Mouse (Mus musculus) left cerebral cortex, postnatal 25 days (tissue): ENCODE measurements around the gene Smc1b. TPM values are rescaled to one million over a fixed set of nuclear protein-coding genes. Genes with fewer than 3 reads are reported as not detected.
A peak's percentile ranks its signal among the peaks of the same experiment; 100 is the strongest.
"Not testable (repeated sequence)": the region's sequence is repeated elsewhere in the genome, so short reads cannot be mapped to it uniquely, and the experiment has no call there.

Experiments used
- DNase-seq, 2 experiments: peaks; one replicate each; pipeline ENCODE4 v3.0.0; 2022; ENCODE audit warnings: low spot score in 2 of 2, mixed read lengths in 1 of 2
- intact Hi-C: fragments of 180-260 bp; cut with DNase I; formaldehyde crosslinking; loops from one replicate; pipeline ENCODE4 v1.15.1; 2025
- total RNA-seq, 2 experiments: library from RNA; stranded (reverse); gene quantifications; 2 replicates each; pipeline ENCODE4 v1.2.3; 2021

Gene Smc1b
- total RNA-seq, 2 experiments from 2014 or later, result not detected

DNA sequence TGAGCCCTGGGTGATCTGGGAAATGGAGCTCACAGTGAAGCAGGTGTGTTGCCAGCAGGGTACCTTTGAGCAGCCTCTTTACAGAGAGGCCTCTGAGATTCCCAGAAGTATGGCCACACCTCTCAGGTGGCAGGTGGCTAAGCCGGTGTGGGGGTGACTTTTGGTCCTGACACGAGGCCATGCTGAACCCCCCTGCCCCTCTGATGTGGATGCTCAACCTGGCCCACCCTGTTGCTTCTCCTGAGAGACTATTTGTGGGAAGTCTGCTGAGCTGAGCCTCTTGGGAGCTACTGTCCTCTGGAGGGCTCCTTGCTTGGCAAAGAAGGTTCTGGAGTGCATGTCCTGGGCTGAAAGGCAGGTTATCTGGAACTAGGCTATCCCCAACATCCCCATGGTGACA is 10.7 kb upstream of the Smc1b start:
- no peak for DNase-seq
- intact Hi-C loops, result no loop called here

DNA sequence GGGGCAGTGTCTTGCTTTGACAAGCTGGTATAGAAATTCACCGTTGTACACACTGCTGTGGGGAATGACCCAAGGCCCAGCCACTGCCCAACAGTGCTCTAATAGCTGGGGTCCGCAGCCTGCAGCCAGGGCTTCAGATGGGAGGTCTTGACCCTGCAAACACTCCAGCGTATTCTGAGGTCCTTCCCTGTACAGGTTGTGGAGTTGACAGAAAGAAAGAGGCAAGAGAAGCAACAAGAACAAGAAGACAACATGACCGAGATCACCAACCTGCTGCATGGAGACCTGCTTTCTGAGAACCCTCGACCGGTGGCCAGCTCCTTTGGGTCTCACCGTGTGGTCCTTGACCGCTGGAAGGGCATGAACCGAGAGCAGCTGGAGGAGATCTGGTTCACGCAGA is 9.5 kb upstream of the Smc1b start:
- DNase-seq, result no peak
- intact Hi-C loops, result no loop called here

DNA sequence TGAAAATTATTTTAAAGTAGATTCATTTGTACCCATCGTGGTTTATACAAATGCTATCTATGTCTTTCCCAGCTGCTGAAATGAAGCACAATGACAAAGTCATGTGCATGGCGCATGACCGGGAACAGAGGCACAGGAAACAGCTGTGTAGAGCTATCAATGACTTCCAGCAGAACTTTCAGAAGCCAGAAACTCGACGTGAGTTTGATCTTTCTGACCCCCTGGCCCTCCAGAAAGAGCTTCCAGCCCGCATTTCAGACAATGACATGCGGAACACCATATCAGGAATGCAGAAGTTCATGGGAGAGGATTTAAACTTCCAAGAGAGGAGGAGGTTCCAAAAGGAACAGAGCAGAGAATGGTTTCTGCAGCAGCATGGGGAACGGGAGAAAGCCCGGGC is 3.4 kb upstream of the Smc1b start:
- DNase-seq, result no peak
- intact Hi-C loops, result no loop called here

DNA sequence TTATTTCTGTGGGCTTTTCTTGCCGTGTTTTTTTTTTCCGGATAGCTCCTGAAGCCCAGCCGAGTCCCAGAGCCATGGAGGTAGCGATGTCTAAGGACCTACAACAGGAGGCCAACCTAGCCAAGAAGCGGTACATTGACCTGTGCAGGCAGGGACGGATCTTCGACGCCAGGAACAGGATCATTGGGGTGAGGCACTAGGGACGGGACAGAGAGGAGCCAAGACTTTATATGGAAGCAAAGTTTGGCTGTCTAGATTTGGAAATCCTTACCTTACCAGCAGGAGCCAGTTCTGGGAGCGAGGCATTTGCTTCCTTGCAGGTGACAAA is 393 bp upstream of the Smc1b start:
- DNase-seq, result no peak
- intact Hi-C loops, result no loop called here

DNA sequence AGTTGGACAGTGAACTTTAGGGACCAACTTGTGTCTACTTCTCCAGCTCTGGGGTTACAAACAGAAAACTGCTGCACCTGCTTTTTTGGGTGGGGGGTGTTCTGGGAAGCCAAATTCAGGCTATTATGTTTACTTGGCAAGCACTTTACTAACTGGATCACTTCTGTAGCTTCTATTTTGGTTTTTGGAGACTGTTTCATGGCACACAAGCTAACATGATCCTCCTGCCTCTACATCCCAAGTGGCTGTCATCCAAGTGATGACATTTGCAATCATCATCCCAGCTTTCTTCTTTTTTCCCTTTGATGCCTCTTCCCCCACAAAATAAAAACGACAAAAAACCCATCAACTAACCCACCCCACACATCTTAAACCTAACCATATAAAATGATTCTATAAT is 46.1 kb downstream of the Smc1b start:
- no peak for DNase-seq
- intact Hi-C loops, result no loop called here

DNA sequence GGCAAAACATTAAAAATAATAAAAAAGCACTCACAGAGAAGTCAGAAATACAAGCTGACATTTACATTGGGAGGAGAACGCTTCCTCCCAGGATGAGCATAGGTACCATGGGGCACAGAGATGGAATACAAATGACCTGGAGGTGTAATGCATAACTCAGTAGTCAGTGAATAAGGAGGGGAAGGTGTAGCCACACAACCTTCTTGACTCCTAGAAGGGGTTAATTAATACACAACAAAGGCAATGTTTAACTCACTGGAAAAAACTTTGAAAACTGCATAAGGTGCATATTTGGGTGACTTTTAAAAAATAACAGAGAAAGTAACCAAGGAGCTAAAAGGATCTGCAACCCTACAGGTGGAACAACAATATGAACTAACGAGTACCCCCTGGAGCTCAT is 59.1 kb downstream of the Smc1b start:
- intact Hi-C loops, result loop anchor here (10.0 kb wide), 1 partner anchor 318 kb away; no protein-coding TSS in a partner anchor
- no peak for DNase-seq

DNA sequence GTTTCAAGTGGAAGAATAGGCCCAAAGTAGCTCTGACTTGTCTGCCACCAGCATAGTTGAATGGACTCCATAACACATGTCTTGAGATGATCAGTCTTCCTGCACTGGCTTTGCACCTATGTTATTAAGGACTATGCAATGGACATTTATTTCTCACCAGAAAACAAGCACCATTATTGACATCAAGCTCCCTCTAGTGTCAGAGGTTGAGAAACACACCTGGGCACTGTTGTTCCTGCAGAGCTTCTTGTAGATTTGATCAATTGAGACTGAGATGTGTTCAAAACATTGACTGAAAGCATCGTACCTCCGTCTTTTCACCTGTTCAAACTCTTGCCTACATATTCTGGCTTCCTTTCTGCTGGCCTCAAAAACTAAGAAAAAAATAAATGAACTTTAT is 61.2 kb downstream of the Smc1b start:
- peak; percentile 13 to 64 for DNase-seq
- intact Hi-C loops, result loop anchor here (2.0 to 10.0 kb wide), 2 partner anchors 70 to 316 kb away; no protein-coding TSS in a partner anchor

DNA sequence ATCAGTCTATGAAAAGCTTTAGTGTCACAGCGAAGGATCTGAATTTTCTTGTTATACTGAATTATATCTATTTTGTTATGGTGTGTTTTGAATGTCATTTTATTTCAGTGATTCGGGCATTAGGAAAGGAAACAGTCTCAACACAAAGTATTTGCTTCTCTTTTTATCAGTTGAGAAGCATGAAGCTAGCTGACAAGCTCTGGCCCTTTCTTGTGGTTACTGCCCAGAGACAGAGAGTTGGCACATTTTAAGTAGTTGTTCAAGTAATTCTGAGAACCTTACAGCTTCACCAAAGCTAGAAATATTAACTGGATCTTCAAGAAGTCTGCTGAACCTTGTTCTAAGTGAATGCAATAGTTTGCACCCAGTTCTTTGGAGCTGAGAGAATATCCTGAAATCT is 68.3 kb downstream of the Smc1b start:
- intact Hi-C loops, result no loop called here
- no peak for DNase-seq

DNA sequence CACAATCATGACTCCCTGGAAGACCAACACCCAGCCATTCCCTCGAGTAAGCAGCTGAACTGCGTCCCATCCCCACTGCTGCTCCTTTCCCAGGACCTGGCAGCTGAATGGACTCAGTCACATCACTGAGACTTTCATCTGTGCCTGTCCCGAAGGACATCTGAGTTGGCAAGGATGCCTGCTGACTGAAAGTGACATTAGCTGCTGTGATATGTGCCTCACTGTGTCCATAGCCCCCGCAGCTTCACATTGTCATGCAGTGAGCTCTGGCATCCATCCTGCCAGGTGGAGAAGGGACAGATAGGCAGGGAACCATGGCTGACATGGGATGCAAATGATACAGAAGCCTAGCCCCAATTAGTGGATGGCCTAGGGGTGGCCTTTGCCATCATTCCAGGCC is 76.6 kb downstream of the Smc1b start:
- intact Hi-C loops, result no loop called here
- DNase-seq, result no peak

DNA sequence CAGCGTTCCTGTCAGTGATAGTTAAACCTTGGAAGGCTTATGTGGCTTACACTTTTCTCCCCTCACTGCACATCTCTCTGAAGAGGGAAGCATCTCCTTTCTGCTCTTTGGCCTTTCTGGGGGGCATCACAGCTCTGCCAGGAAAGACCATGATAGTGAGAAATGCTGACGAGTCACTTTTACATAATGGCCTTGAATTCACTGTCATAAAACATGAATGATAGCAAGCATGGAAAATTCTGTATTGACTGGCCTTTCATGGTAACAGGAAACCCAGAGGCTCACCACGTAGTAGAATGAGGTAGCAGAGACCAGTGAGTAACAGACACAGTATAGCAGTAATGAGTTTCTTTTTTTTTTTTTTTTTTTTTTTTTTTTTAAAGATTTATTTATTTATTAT is 77.7 kb downstream of the Smc1b start:
- DNase-seq, result no peak
- intact Hi-C loops, result no loop called here

DNA sequence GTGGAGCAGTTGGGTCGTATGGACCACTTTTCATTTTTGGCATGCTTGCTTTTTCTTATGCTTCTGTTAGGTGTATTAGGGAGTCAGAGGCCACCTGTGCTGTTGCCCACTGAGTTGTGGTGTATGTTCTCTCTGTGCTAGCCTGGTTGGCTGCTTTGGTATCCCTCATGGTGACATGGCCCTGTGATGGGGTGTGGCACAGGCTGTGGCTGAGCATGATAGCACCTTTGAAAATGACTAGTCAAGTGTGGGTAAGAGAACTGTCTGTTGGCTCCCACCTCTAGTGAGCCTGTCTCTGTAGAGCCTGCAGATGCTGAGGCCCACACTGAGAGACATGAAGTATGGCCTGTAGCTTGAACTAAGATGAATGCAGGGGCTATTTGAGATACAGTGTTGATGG is 82.0 kb downstream of the Smc1b start:
- intact Hi-C loops, result no loop called here
- DNase-seq, result no peak

DNA sequence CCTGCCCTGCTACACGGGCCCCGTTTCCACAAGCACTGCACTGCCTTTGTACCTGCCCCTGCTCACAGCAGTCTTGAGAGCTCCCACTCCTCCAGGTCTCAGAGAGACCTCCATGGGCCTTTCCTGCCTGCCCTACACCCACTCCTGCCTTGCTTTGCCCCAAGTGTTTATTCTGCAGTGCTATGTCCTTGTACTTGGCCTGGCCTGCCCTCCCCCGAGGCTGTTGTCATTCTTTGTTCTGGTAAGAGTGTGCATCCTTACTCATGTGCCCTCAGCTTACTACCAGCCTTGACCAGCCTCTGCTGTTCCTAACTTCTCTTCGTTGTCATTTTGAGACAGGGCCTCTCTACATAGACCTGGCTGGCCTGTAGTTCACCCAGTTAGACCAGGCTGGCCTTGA is 83.9 kb downstream of the Smc1b start:
- no peak for DNase-seq
- intact Hi-C loops, result no loop called here

DNA sequence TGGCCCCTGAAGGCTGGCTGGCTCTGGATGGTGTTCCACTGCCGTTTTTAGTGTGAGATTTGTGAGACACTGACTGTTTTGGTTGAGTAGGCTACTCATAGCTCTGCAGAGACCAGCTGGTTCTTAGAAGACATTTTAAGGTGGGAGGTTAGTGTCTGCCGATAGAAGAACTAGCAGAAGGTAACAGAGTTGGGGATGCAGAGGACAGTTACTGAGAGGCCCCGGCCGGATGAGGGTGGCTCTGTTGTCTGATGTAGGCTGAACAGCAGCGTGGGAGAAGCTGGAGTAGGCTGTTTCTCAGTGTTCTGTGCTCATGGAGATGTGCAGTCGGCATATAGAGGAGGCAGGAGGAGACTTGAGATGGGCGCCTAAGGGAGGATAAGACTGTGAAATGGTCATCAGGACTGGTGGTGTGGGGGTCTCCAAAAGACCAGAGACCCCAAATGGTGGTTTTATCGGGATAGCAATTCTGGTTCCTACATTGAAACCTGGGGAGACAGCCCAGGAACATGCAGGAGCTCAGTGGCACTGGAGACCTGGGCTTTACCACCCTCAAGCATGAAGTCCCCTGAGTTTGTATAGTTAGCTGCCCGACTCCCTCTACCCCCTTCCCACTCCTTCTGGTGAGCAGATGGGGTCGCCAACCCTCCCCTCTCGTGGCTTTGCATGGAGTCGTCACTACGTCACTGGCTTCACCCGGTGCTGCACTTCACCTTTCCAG is 85.4 kb downstream of the Smc1b start:
- peak in 1 of 2 experiments; percentile 66 for DNase-seq
- intact Hi-C loops, result no loop called here

DNA sequence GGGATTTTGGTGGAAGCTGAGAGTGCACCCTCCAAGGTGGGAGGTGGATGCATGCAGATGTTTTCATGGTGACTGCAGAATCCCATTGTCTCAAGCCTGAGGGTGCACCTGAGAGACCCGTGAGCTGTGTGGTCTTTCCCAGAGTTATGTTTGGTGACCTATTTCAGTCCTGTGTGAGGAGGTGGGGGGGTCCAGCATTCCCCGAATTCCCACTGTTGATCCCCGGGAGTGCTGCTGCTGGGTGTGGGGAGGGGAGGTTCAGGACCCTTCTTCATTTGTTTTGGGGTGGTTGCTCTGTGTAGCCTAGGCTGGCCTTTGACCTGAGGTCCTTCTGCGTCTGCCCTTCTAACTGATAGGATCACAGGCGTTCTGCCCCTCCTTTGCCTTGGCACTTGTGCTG is 88.0 kb downstream of the Smc1b start:
- DNase-seq, result no peak
- intact Hi-C loops, result no loop called here

DNA sequence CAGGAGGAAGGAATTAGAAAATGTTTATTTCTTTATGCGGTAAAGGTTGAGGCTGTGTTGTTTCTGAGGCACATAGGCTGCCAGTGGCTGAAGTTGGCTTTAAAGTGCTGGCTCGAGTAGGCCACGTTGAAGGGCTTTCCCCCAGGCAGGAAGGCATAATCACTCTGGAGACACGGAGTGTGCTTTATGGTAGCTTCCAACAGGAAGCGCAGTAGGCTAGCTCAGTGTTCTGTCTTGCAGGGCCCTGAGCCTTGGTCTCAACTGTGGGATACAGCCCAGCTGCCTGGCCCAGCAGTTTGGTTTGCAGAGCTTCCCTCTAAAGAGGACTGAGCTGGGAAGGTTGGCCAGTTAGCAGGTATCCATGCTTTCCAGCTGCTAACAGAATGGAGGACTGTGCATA is 88.6 kb downstream of the Smc1b start:
- DNase-seq, result no peak
- intact Hi-C loops, result no loop called here

DNA sequence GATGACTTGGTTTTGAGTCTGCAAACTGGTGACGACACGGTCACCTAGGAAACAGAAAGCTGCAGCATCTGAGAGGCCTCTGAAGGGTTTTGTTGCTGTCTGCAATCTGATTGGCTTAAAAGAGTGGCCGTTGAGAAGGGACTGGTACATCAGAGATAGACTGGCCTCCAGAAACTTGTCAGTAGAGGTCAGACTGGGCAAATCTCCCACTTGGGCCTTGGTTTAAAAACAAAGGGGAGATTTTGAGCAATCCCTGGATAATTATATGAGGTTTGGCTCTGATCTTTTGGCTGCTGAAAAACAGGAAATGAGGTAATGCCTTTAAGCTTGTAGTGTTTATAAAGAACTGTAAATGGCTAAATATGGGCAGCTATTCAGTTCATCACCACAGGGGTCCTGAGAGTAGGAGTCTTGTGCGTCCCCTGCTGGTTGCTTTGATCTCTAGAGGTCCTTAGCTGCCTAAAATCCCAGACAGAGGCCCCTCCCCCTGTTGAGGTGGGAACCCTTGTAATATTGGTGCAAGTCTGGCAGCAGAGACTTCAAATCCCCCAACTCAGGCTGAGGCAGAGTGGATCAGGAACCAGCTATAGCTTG is 89.3 kb downstream of the Smc1b start:
- peak; percentile 83 to 93 for DNase-seq
- intact Hi-C loops, result loop anchor here (1.0 kb wide), 1 partner anchor 41 kb away; no protein-coding TSS in a partner anchor

DNA sequence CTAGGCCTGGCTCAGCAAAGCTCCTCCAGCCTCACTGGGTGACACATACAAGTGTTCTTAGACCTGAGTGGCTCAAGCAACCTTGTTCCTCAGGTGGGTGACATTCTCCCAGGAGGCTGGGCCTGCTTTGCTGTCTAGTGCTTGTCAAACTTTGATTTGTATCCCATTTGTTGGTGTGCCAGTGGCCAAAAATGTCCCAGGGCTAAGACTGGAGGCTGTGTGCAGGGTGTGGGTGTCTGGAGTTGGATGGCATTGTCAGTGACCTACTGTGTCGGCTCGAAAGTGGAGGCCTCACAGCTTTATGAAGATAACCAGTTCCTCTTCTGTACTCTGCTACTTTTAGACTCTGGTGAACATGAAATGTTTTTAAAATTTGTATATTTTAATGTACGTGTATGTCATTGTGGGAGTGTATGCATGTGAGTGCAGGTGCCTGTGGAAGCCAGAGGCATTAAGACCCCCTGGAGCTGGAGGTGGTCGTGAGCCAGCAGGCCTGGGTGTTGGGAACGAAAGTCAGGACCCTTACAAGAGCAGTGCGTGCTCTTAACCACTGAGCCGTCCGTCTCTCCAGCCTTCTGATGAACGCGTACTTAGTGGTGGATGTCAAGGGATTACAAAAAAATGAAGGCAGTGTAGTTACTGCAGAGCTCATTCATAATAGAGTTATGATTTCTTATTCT is 90.1 kb downstream of the Smc1b start:
- intact Hi-C loops, result loop anchor here (1.0 kb wide), 1 partner anchor 40 kb away; no protein-coding TSS in a partner anchor

DNA sequence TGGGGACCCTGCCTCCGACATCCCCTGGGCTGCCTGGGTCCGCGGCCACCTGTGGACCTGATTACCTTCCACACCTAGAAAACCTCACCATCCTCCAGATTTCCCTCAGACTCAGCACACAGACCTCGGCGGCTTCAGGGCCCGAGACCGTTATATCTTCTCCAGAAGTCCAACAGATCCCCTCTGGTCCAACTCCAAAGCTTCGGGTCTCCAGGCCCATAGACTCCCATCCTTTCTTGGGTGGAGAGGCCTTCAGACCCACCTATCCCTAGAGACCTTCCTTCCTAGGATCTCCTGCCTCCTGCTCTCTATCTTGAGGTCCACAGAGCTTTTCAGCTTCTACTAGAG is 94.4 kb downstream of the Smc1b start:
- intact Hi-C loops, result loop anchor here (2.0 kb wide), 1 partner anchor 37 kb away; no protein-coding TSS in a partner anchor

More for the DNA sequence above, 90.1 kb downstream of the Smc1b start:
- no peak for DNase-seq

DNA sequence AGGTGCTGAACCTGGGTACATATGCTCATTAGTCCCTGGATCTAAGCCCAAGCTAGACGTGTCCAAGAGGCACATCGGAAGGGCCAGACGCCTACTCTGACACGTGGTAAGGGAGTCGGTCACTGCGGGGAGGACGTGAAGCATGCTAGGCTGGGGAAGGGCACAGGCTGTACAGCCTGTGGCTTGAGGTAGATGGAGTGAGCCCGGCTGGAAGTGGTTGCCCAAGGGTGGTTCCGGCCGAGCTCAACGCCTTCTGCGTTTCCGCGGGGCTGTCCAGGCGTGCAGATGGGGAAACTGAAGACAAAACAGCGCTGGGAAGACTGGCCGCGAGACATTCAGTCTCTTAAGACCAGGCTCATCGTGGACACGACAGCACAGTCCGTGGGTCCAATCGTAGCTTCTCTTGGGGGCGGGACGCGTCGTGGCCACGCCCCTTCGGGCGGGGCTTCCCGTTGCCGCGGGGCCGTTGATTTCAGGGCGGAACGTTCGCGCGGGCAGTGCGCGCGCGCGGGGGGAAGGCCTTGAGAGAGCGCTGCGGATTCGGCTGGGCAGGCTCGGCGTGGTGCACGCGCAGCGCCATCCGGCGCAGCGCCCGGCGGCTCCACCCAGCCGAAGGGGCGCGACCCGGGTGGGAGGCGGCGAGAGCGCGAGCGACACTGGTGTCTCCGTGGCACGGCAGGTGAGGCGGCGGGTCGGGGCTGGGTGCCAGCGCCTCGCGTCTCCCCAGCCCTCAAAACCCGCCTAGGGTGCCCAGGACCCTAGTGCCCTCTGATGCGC is 95.0 kb downstream of the Smc1b start:
- DNase-seq, result peak; percentile 98
- intact Hi-C loops, result loop anchor here (2.0 kb wide), 1 partner anchor 36 kb away; no protein-coding TSS in a partner anchor

More for the DNA sequence above, 94.4 kb downstream of the Smc1b start:
- no peak for DNase-seq

DNA sequence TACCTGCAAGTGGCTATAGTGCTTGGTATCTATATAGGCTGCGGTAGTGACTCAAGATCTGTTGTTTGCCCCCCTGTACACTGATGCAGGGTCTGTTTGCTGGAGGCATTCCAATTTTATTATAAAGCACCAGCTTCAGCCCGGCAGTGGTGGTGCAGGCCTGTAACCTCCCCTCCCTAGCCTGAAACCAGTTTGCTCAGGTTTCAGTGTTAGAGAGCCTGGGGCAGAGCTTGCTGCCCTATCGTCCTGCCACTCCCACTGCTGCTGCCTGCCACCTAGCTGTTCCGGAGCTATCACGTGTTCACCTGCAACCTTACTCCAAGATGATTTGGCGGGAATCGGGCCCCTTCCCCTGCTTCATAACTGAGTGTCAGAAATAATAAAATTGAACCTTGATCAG is 97.8 kb downstream of the Smc1b start:
- DNase-seq, intact Hi-C loops: not testable (repeated sequence)
